Mouse (Mus musculus) urinary bladder, adult 2 months (tissue): Measurements from ENCODE around the gene Dok5. TPM values are rescaled to one million over a fixed set of nuclear protein-coding genes. Genes with fewer than 3 reads are reported as not detected.

Experiments
- DNase-seq: peaks from one replicate; pipeline ENCODE4 v3.0.0; 2022; ENCODE audit warnings: low spot score
- polyA plus RNA-seq: library from polyadenylated mRNA; depleted of rRNA; stranded (reverse); fragments of >200 nt; gene quantifications from 2 replicates; pipeline ENCODE4 v1.2.3, GENCODE M21; 2012

Dok5 gene
- polyA plus RNA-seq, 1 experiment = 0.39 TPM

- no peak for DNase-seq
Measured at GRCm38 (mm10) chr2:170858640-170859039, 127.0 kb downstream of the Dok5 start.

- no peak for DNase-seq
Measured at GRCm38 (mm10) chr2:170860576-170860975, 129.0 kb downstream of the Dok5 start.

- DNase-seq = no peak
Measured at GRCm38 (mm10) chr2:170862799-170863198, 131.2 kb downstream of the Dok5 start.

- no peak for DNase-seq
Measured at GRCm38 (mm10) chr2:170863201-170863600, 131.6 kb downstream of the Dok5 start.

GRCm38 (mm10) chr2:170864043-170864442, 132.4 kb downstream of the Dok5 start:
- DNase-seq = no peak

GRCm38 (mm10) chr2:170864820-170865219, 133.2 kb downstream of the Dok5 start:
- DNase-seq = no peak

GRCm38 (mm10) chr2:170870566-170870965, 139.0 kb downstream of the Dok5 start:
- no peak for DNase-seq

GRCm38 (mm10) chr2:170871469-170871868, 139.9 kb downstream of the Dok5 start:
- no peak for DNase-seq

- DNase-seq = peak; percentile 64
Measured at GRCm38 (mm10) chr2:170873382-170873781, 141.8 kb downstream of the Dok5 start.

- DNase-seq = peak; percentile 59
Measured at GRCm38 (mm10) chr2:170877515-170877914, 145.9 kb downstream of the Dok5 start.

GRCm38 (mm10) chr2:170877936-170878335, 146.3 kb downstream of the Dok5 start:
- no peak for DNase-seq

- no peak for DNase-seq
Measured at GRCm38 (mm10) chr2:170884209-170884801, 152.7 kb downstream of the Dok5 start.

GRCm38 (mm10) chr2:170887984-170888383, 156.4 kb downstream of the Dok5 start:
- DNase-seq = no peak

GRCm38 (mm10) chr2:170895096-170895495, 163.5 kb downstream of the Dok5 start:
- DNase-seq = no peak

- DNase-seq = no peak
Measured at GRCm38 (mm10) chr2:170902204-170903028, 170.8 kb downstream of the Dok5 start.

- no peak for DNase-seq
Measured at GRCm38 (mm10) chr2:170903029-170903306, 171.4 kb downstream of the Dok5 start.

- no peak for DNase-seq
Measured at GRCm38 (mm10) chr2:170903367-170903766, 171.8 kb downstream of the Dok5 start.

GRCm38 (mm10) chr2:170912589-170913223, 181.1 kb downstream of the Dok5 start:
- DNase-seq = no peak

- no peak for DNase-seq
Measured at GRCm38 (mm10) chr2:170913863-170914262, 182.3 kb downstream of the Dok5 start.

- no peak for DNase-seq
Measured at GRCm38 (mm10) chr2:170915646-170916045, 184.0 kb downstream of the Dok5 start.

GRCm38 (mm10) chr2:170922260-170922659, 190.7 kb downstream of the Dok5 start:
- DNase-seq = no peak

- no peak for DNase-seq
Measured at GRCm38 (mm10) chr2:170924131-170924530, 192.5 kb downstream of the Dok5 start.

- no peak for DNase-seq
Measured at GRCm38 (mm10) chr2:170926237-170926636, 194.6 kb downstream of the Dok5 start.
